Mouse (Mus musculus) left cerebral cortex, adult 2 months (tissue): ENCODE measurements around the gene Atp2c2. TPM values are rescaled to one million over a fixed set of nuclear protein-coding genes. Genes with fewer than 3 reads are reported as not detected.
A peak's percentile ranks its signal among the peaks of the same experiment; 100 is the strongest.

Experiments used
- DNase-seq, 2 experiments: peaks; one replicate each; pipeline ENCODE4 v3.0.0; 2021 to 2022; ENCODE audit warnings: low spot score in 2 of 2, mixed read lengths in 1 of 2; ENCODE audit errors: extremely low spot score in 1 of 2
- H3K27ac ChIP-seq: fragments of 200-600 bp; 2 replicates; pipeline ENCODE4 v1.8.1; 2022
- H3K4me3 ChIP-seq: fragments of 200-600 bp; 2 replicates; pipeline ENCODE4 v1.8.1; 2022
- CTCF ChIP-seq: fragments of 200-600 bp; IDR thresholded peaks from 2 replicates; pipeline ENCODE4 v1.8.1; 2022; ENCODE audit warnings: antibody characterized with exemption, mild to moderate bottlenecking, moderate library complexity
- intact Hi-C: fragments of 180-260 bp; cut with DNase I; formaldehyde crosslinking; loops from one replicate; pipeline ENCODE4 v1.15.1; 2025
- total RNA-seq, 2 experiments: library from RNA; stranded (reverse); gene quantifications; 2 replicates each; pipeline ENCODE4 v1.2.3; 2021

Atp2c2 gene
- total RNA-seq, 2 experiments from 2014 or later = 1.8 to 2.3 TPM

GRCm38 (mm10) chr8:119756538-119756937 is 56.7 kb downstream of the Atp2c2 start:
- Histone ChIP-seq H3K27ac (no peak overlapping the region), H3K4me3 (no peak overlapping the region)
- DNase-seq = no peak
- intact Hi-C loops = no loop called here
- no peak for TF ChIP-seq CTCF

GRCm38 (mm10) chr8:119761692-119762091 is 61.9 kb downstream of the Atp2c2 start:
- no peak for TF ChIP-seq CTCF
- intact Hi-C loops = no loop called here
- no peak for DNase-seq
- Histone ChIP-seq H3K4me3 (no peak overlapping the region), H3K27ac (no peak overlapping the region)

GRCm38 (mm10) chr8:119762226-119763220 is 62.7 kb downstream of the Atp2c2 start:
- intact Hi-C loops = no loop called here
- DNase-seq = no peak
- H3K27ac ChIP-seq = no peak overlapping the region
- no peak overlapping the region for H3K4me3 ChIP-seq
- no peak for TF ChIP-seq CTCF

- intact Hi-C loops = no loop called here
- no peak overlapping the region for H3K27ac ChIP-seq
- H3K4me3 ChIP-seq = no peak overlapping the region
- DNase-seq = no peak
- TF ChIP-seq CTCF = no peak
These were observed 65.5 kb downstream of the Atp2c2 start for GRCm38 (mm10) chr8:119765311-119765710.

- intact Hi-C loops = no loop called here
- no peak overlapping the region for H3K27ac ChIP-seq
- no peak for TF ChIP-seq CTCF
- H3K4me3 ChIP-seq = no peak overlapping the region
- no peak for DNase-seq
These were observed 66.1 kb downstream of the Atp2c2 start for GRCm38 (mm10) chr8:119765761-119766444.

- Histone ChIP-seq H3K27ac (no peak overlapping the region), H3K4me3 (no peak overlapping the region)
- no peak for DNase-seq
- intact Hi-C loops = no loop called here
- no peak for TF ChIP-seq CTCF
These were observed 76.9 kb downstream of the Atp2c2 start for GRCm38 (mm10) chr8:119776668-119777245.

- no peak for DNase-seq
- intact Hi-C loops = loop anchor here (2.0 kb wide), 1 partner anchor 331 kb away; the partner anchor contains the start of gene Necab2
- H3K4me3 ChIP-seq = peak overlapping the region; percentile 75
- H3K27ac ChIP-seq = peak overlapping the region; percentile 94
- TF ChIP-seq CTCF = no peak
These were observed 78.0 kb downstream of the Atp2c2 start for GRCm38 (mm10) chr8:119777765-119778164.

GRCm38 (mm10) chr8:119778263-119778662 is 78.5 kb downstream of the Atp2c2 start, which contains the start of gene Tldc1:
Gene Tldc1, minus strand, starts transcription at chr8:119778416.
- Histone ChIP-seq H3K27ac (peak within 1 kb of the TSS; percentile 94), H3K4me3 (peak within 1 kb of the TSS; percentile 75)
- TF ChIP-seq CTCF = no peak
- peak; percentile 99 for DNase-seq
- intact Hi-C loops = loop anchor here (2.0 kb wide), 1 partner anchor 331 kb away; the partner anchor contains the start of gene Necab2

- intact Hi-C loops = loop anchor here (1.0 to 2.0 kb wide), 2 partner anchors 93 to 332 kb away; partner anchors contain the start of gene Necab2
- peak; percentile 91 for TF ChIP-seq CTCF
- Histone ChIP-seq H3K27ac (peak overlapping the region; percentile 47; the same call in 1 of the 2 replicates), H3K4me3 (no peak overlapping the region)
- DNase-seq = peak; percentile 77 to 82
These were observed 79.4 kb downstream of the Atp2c2 start for GRCm38 (mm10) chr8:119779013-119779737.

- DNase-seq = no peak
- intact Hi-C loops = loop anchor here (1.0 to 10.0 kb wide), 3 partner anchors 132 to 294 kb away; partner anchors contain the start of genes Gm20388 and Usp10
- Histone ChIP-seq H3K27ac (no peak overlapping the region), H3K4me3 (no peak overlapping the region)
- TF ChIP-seq CTCF = no peak
These were observed 80.7 kb downstream of the Atp2c2 start for GRCm38 (mm10) chr8:119780402-119781049.
